Mouse (Mus musculus) ES-E14 (cell line): ENCODE results near the gene Rtp3.

ENCODE experiments used
- MAFK ChIP-seq: IDR thresholded peaks from 2 replicates; pipeline ENCODE4 v1.6.1; 2014; ENCODE audit warnings: mild to moderate bottlenecking, low read depth, low read length, inconsistent platforms; ENCODE audit not compliant: insufficient read depth
- ZC3H11A ChIP-seq: IDR thresholded peaks from 2 replicates; pipeline ENCODE4 v1.6.1; 2012; ENCODE audit warnings: low read depth, mild to moderate bottlenecking, inconsistent platforms, low read length, borderline replicate concordance
- ZNF384 ChIP-seq: IDR thresholded peaks from 2 replicates; pipeline ENCODE4 v1.6.1; 2012; ENCODE audit warnings: low read depth, low read length, inconsistent platforms

DNA sequence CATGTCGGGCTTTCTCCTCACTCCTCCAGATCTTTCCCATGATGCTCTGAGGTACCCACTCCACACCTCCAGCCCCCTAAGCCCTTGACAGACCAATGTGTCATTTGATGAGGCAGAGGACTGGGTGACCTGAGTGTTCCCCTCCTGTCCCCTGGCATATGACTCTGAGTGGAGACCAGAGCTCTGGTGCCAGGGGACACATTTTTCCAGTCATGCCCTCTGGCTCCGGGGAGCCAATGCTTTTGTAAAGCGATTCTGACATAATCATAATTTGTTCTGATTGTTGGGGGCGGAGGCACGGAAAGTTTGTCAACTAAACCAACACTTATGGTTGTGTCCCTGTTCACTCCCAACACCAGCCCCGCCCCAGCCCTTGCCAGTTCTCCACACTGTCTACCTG lies 34.4 kb downstream of the Rtp3 start:
- TF ChIP-seq ZC3H11A, result no peak
- TF ChIP-seq ZNF384, result no peak
- no peak for TF ChIP-seq MAFK
